Mouse (Mus musculus): ENCODE measurements around the gene Nedd1.

DNA sequence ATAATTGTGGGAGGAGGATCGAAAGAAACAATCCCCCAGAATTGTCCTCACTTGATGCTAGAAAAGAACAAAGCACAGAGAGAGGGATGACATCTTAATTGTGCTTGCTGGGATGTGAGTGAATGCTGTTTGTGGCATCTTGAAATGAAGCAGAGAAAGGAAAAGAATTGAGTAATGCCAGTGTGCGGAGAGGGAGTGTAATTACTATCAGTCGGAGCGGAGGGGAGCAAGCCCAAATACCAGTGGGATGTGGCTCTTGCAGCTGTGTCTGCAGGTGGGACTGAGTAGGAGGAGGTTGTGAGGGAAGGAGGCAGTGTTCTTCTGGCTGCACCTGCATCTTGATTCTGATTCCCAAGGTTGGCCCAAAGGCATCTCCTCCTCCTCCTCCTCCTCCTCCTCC, 69.0 kb downstream of the Nedd1 start:
- TF ChIP-seq CTCF (IDR thresholded peaks at IDR 0.05; ENCODE audit: control insufficient read depth, insufficient read depth, low read length) (no peak), POLR2A (IDR thresholded peaks at IDR 0.05; ENCODE audit: borderline replicate concordance, control insufficient read depth, low read depth, low read length) (no peak)

All from bone marrow, adult 2 months (tissue).